Mouse (Mus musculus): ENCODE measurements at regions not wholly inside any gene's neighbourhood (a gene's known extent, or its start where the extent isn't known, plus 50 kb on each side); places are given as distances from the start of the nearest gene placed in this dataset.
A peak's percentile ranks its signal among the peaks of the same experiment; 100 is the strongest.

GRCm38 (mm10) chr8:88919282-88919681 lies 124.7 kb downstream of the Sall1 start:
- H3K9ac ChIP-seq (ENCODE audit: low read length) = no peak overlapping the region
- 56% methylated on average over 4 of the region's 4 CpGs for WGBS
- no peaks in the 10 kb centered on the region for H3K27me3 ChIP-seq (ENCODE audit: control insufficient read depth, insufficient read depth, low read length)
- no peak overlapping the region for H3K27ac ChIP-seq (replicated peaks)
- no peak for TF ChIP-seq CTCF (IDR thresholded peaks at IDR 0.05; ENCODE audit: low read depth)
- no peak for TF ChIP-seq EP300 (optimal IDR thresholded peaks at IDR 0.05)
- peak; percentile 71 for DNase-seq (ENCODE audit: low spot score)
- H3K4me2 ChIP-seq (replicated peaks; ENCODE audit: low read depth) = no peak overlapping the region
- no peaks in the 10 kb centered on the region for H3K9me3 ChIP-seq (ENCODE audit: control insufficient read depth, low read length)
- no peaks in the 10 kb centered on the region for H3K36me3 ChIP-seq (ENCODE audit: control insufficient read depth, insufficient read depth, low read length)
- H3K4me1 ChIP-seq (replicated peaks; ENCODE audit: control insufficient read depth, insufficient read depth) = no peaks in the 10 kb centered on the region
- ATAC-seq (ENCODE audit: low FRiP score, low TSS enrichment) = no peak
- no peak overlapping the region for H3K4me3 ChIP-seq (ENCODE audit: low read depth, low read length)

GRCm38 (mm10) chr8:88916064-88916463 lies 127.9 kb downstream of the Sall1 start:
- Histone ChIP-seq H3K4me1 (replicated peaks; ENCODE audit: control insufficient read depth, insufficient read depth) (no peaks in the 10 kb centered on the region), H3K36me3 (ENCODE audit: control insufficient read depth, insufficient read depth, low read length) (no peaks in the 10 kb centered on the region), H3K27me3 (ENCODE audit: control insufficient read depth, insufficient read depth, low read length) (no peaks in the 10 kb centered on the region), H3K27ac (replicated peaks) (no peak overlapping the region), H3K4me2 (replicated peaks; ENCODE audit: low read depth) (no peak overlapping the region), H3K9me3 (ENCODE audit: control insufficient read depth, low read length) (no peaks in the 10 kb centered on the region), H3K4me3 (ENCODE audit: low read depth, low read length) (no peak overlapping the region), H3K9ac (ENCODE audit: low read length) (no peak overlapping the region)
- ATAC-seq (ENCODE audit: low FRiP score, low TSS enrichment) (no peak), DNase-seq (ENCODE audit: low spot score) (no peak)
- 72% methylated on average over 4 of the region's 4 CpGs for WGBS
- TF ChIP-seq CTCF (IDR thresholded peaks at IDR 0.05; ENCODE audit: low read depth) (no peak), EP300 (optimal IDR thresholded peaks at IDR 0.05) (no peak)

GRCm38 (mm10) chr8:88914657-88915056 lies 129.3 kb downstream of the Sall1 start:
- H3K9ac ChIP-seq (ENCODE audit: low read length) = no peak overlapping the region
- WGBS = 79% methylated on average over 6 of the region's 6 CpGs
- H3K9me3 ChIP-seq (ENCODE audit: control insufficient read depth, low read length) = no peaks in the 10 kb centered on the region
- no peak for DNase-seq (ENCODE audit: low spot score)
- TF ChIP-seq EP300 (optimal IDR thresholded peaks at IDR 0.05) = no peak
- TF ChIP-seq CTCF (IDR thresholded peaks at IDR 0.05; ENCODE audit: low read depth) = no peak
- H3K4me2 ChIP-seq (replicated peaks; ENCODE audit: low read depth) = no peak overlapping the region
- no peaks in the 10 kb centered on the region for H3K36me3 ChIP-seq (ENCODE audit: control insufficient read depth, insufficient read depth, low read length)
- no peaks in the 10 kb centered on the region for H3K4me1 ChIP-seq (replicated peaks; ENCODE audit: control insufficient read depth, insufficient read depth)
- no peaks in the 10 kb centered on the region for H3K27me3 ChIP-seq (ENCODE audit: control insufficient read depth, insufficient read depth, low read length)
- no peak for ATAC-seq (ENCODE audit: low FRiP score, low TSS enrichment)
- no peak overlapping the region for H3K4me3 ChIP-seq (ENCODE audit: low read depth, low read length)
- no peak overlapping the region for H3K27ac ChIP-seq (replicated peaks)

- Histone ChIP-seq H3K9me3 (ENCODE audit: control insufficient read depth, low read length) (no peaks in the 10 kb centered on the region), H3K27me3 (ENCODE audit: control insufficient read depth, insufficient read depth, low read length) (no peaks in the 10 kb centered on the region), H3K4me2 (replicated peaks; ENCODE audit: low read depth) (no peak overlapping the region), H3K4me3 (ENCODE audit: low read depth, low read length) (no peak overlapping the region), H3K36me3 (ENCODE audit: control insufficient read depth, insufficient read depth, low read length) (no peaks in the 10 kb centered on the region), H3K4me1 (replicated peaks; ENCODE audit: control insufficient read depth, insufficient read depth) (no peaks in the 10 kb centered on the region), H3K9ac (ENCODE audit: low read length) (no peak overlapping the region), H3K27ac (replicated peaks) (no peak overlapping the region)
- no peak for TF ChIP-seq EP300 (optimal IDR thresholded peaks at IDR 0.05)
- TF ChIP-seq CTCF (IDR thresholded peaks at IDR 0.05; ENCODE audit: low read depth) = no peak
- no peak for DNase-seq (ENCODE audit: low spot score)
- WGBS = 60% methylated on average over 6 of the region's 6 CpGs
- no peak for ATAC-seq (ENCODE audit: low FRiP score, low TSS enrichment)
Observed at GRCm38 (mm10) chr8:88914190-88914589, 129.8 kb downstream of the Sall1 start.

- H3K4me1 ChIP-seq (replicated peaks; ENCODE audit: control insufficient read depth, insufficient read depth) = no peaks in the 10 kb centered on the region
- WGBS = 75% methylated on average over 6 of the region's 6 CpGs
- no peak for ATAC-seq (ENCODE audit: low FRiP score, low TSS enrichment)
- H3K4me2 ChIP-seq (replicated peaks; ENCODE audit: low read depth) = no peak overlapping the region
- no peaks in the 10 kb centered on the region for H3K36me3 ChIP-seq (ENCODE audit: control insufficient read depth, insufficient read depth, low read length)
- H3K27ac ChIP-seq (replicated peaks) = no peak overlapping the region
- H3K4me3 ChIP-seq (ENCODE audit: low read depth, low read length) = no peak overlapping the region
- no peaks in the 10 kb centered on the region for H3K9me3 ChIP-seq (ENCODE audit: control insufficient read depth, low read length)
- DNase-seq (ENCODE audit: low spot score) = no peak
- no peaks in the 10 kb centered on the region for H3K27me3 ChIP-seq (ENCODE audit: control insufficient read depth, insufficient read depth, low read length)
- no peak for TF ChIP-seq EP300 (optimal IDR thresholded peaks at IDR 0.05)
- TF ChIP-seq CTCF (IDR thresholded peaks at IDR 0.05; ENCODE audit: low read depth) = peak; percentile 63
- no peak overlapping the region for H3K9ac ChIP-seq (ENCODE audit: low read length)
Observed at GRCm38 (mm10) chr8:88906244-88906643, 137.7 kb downstream of the Sall1 start.

- Histone ChIP-seq H3K36me3 (ENCODE audit: control insufficient read depth, insufficient read depth, low read length) (no peaks in the 10 kb centered on the region), H3K27ac (replicated peaks) (no peak overlapping the region), H3K4me1 (replicated peaks; ENCODE audit: control insufficient read depth, insufficient read depth) (no peaks in the 10 kb centered on the region), H3K4me3 (ENCODE audit: low read depth, low read length) (no peak overlapping the region), H3K4me2 (replicated peaks; ENCODE audit: low read depth) (no peak overlapping the region), H3K9me3 (ENCODE audit: control insufficient read depth, low read length) (no peaks in the 10 kb centered on the region), H3K9ac (ENCODE audit: low read length) (no peak overlapping the region), H3K27me3 (ENCODE audit: control insufficient read depth, insufficient read depth, low read length) (no peaks in the 10 kb centered on the region)
- WGBS = 53% methylated on average over 12 of the region's 12 CpGs
- no peak for ATAC-seq (ENCODE audit: low FRiP score, low TSS enrichment)
- DNase-seq (ENCODE audit: low spot score) = no peak
- TF ChIP-seq EP300 (optimal IDR thresholded peaks at IDR 0.05) (no peak), CTCF (IDR thresholded peaks at IDR 0.05; ENCODE audit: low read depth) (no peak)
Observed at GRCm38 (mm10) chr8:88903094-88903493, 140.9 kb downstream of the Sall1 start.

All from stomach, postnatal 0 days (tissue).